Mouse (Mus musculus): ENCODE results near the gene Vapa. TPM values are rescaled to one million over a fixed set of nuclear protein-coding genes. Genes with fewer than 3 reads are reported as not detected.
"Not testable (repeated sequence)": the region's sequence is repeated elsewhere in the genome, so short reads cannot be mapped to it uniquely, and the experiment has no call there.

The Vapa gene
- polyA plus RNA-seq, 1 experiment from 2014 or later = 260 TPM

- Histone ChIP-seq H3K4me3 (ENCODE audit: low read depth, low read length) (no peak overlapping the region), H3K4me1 (ENCODE audit: control insufficient read depth, insufficient read depth, low read length) (no peaks in the 10 kb centered on the region; the same call in 1 of the 2 replicates), H3K27ac (replicated peaks; ENCODE audit: low read depth, low read length) (no peak overlapping the region), H3K9me3 (replicated peaks; ENCODE audit: control insufficient read depth, low read length) (no peaks in the 10 kb centered on the region), H3K4me2 (ENCODE audit: low read depth, low read length) (no peak overlapping the region), H3K36me3 (replicated peaks; ENCODE audit: control insufficient read depth, insufficient read depth, low read depth, low read length) (no peaks in the 10 kb centered on the region), H3K9ac (replicated peaks; ENCODE audit: low read length) (no peak overlapping the region), H3K27me3 (ENCODE audit: control insufficient read depth, insufficient read depth, low read length) (no peaks in the 10 kb centered on the region)
- DNase-seq (ENCODE audit: low spot score) (no peak), ATAC-seq (replicated peaks; ENCODE audit: insufficient number of reproducible peaks, low FRiP score, low TSS enrichment, low read depth) (no peak)
- WGBS = 73% methylated on average over 1 of the region's 1 CpGs
Measured at GRCm38 (mm10) chr17:65639144-65639543, 25.8 kb upstream of the Vapa start.

GRCm38 (mm10) chr17:65635715-65636360 lies 22.5 kb upstream of the Vapa start:
- Histone ChIP-seq H3K4me3 (ENCODE audit: low read depth, low read length) (no peak overlapping the region), H3K9ac (replicated peaks; ENCODE audit: low read length) (no peak overlapping the region), H3K4me1 (ENCODE audit: control insufficient read depth, insufficient read depth, low read length) (no peaks in the 10 kb centered on the region), H3K27ac (replicated peaks; ENCODE audit: low read depth, low read length) (no peak overlapping the region), H3K36me3 (replicated peaks; ENCODE audit: control insufficient read depth, insufficient read depth, low read depth, low read length) (no peaks in the 10 kb centered on the region), H3K9me3 (replicated peaks; ENCODE audit: control insufficient read depth, low read length) (no peaks in the 10 kb centered on the region), H3K27me3 (ENCODE audit: control insufficient read depth, insufficient read depth, low read length) (no peaks in the 10 kb centered on the region), H3K4me2 (ENCODE audit: low read depth, low read length) (no peak overlapping the region)
- 86% methylated on average over 14 of the region's 14 CpGs for WGBS
- ATAC-seq (replicated peaks; ENCODE audit: insufficient number of reproducible peaks, low FRiP score, low TSS enrichment, low read depth) (no peak), DNase-seq (ENCODE audit: low spot score) (no peak)

DNA sequence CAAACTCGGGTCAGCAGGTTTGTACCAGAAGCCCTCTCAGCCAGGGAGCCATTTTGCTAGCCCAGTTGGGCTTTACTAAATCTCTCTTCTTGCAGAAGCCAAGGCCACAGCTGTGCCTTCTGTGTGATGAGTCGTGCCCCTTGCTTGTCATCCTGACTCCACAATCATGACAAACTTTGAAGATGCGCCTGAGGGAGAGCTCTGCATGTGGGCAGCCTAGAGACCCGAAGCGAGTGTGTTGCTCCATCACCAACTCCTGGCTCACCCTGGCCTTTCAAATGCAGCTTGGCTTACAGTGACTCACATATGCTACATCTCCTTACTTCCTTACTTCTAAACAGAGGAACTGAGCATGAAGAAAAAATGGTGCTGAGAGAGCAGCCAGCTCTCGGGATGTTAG lies 16.6 kb upstream of the Vapa start:
- Histone ChIP-seq H3K27me3 (ENCODE audit: control insufficient read depth, insufficient read depth, low read length) (no peaks in the 10 kb centered on the region), H3K9ac (replicated peaks; ENCODE audit: low read length) (no peak overlapping the region), H3K4me3 (ENCODE audit: low read depth, low read length) (no peak overlapping the region), H3K4me2 (ENCODE audit: low read depth, low read length) (no peak overlapping the region), H3K4me1 (ENCODE audit: control insufficient read depth, insufficient read depth, low read length) (no peaks in the 10 kb centered on the region), H3K36me3 (replicated peaks; ENCODE audit: control insufficient read depth, insufficient read depth, low read depth, low read length) (no peaks in the 10 kb centered on the region), H3K9me3 (replicated peaks; ENCODE audit: control insufficient read depth, low read length) (no peaks in the 10 kb centered on the region), H3K27ac (replicated peaks; ENCODE audit: low read depth, low read length) (no peak overlapping the region)
- WGBS = 73% methylated on average over 6 of the region's 6 CpGs
- DNase-seq (ENCODE audit: low spot score) (no peak), ATAC-seq (replicated peaks; ENCODE audit: insufficient number of reproducible peaks, low FRiP score, low TSS enrichment, low read depth) (no peak)

GRCm38 (mm10) chr17:65628823-65629532 lies 15.6 kb upstream of the Vapa start:
- H3K4me1 ChIP-seq (ENCODE audit: control insufficient read depth, insufficient read depth, low read length); H3K27ac ChIP-seq (replicated peaks; ENCODE audit: low read depth, low read length); H3K9ac ChIP-seq (replicated peaks; ENCODE audit: low read length); H3K9me3 ChIP-seq (replicated peaks; ENCODE audit: control insufficient read depth, low read length); DNase-seq (ENCODE audit: low spot score); H3K4me3 ChIP-seq (ENCODE audit: low read depth, low read length); H3K36me3 ChIP-seq (replicated peaks; ENCODE audit: control insufficient read depth, insufficient read depth, low read depth, low read length); H3K27me3 ChIP-seq (ENCODE audit: control insufficient read depth, insufficient read depth, low read length); ATAC-seq (replicated peaks; ENCODE audit: insufficient number of reproducible peaks, low FRiP score, low TSS enrichment, low read depth); H3K4me2 ChIP-seq (ENCODE audit: low read depth, low read length): not testable (repeated sequence)
- 88% methylated on average over 13 of the region's 13 CpGs for WGBS

- ATAC-seq (replicated peaks; ENCODE audit: insufficient number of reproducible peaks, low FRiP score, low TSS enrichment, low read depth) (no peak), DNase-seq (ENCODE audit: low spot score) (no peak)
- no peaks in the 10 kb centered on the region for H3K27me3 ChIP-seq (ENCODE audit: control insufficient read depth, insufficient read depth, low read length)
- no peaks in the 10 kb centered on the region for H3K4me1 ChIP-seq (ENCODE audit: control insufficient read depth, insufficient read depth, low read length)
- WGBS = 90% methylated on average over 6 of the region's 6 CpGs
- H3K4me2 ChIP-seq (ENCODE audit: low read depth, low read length) = no peak overlapping the region
- H3K36me3 ChIP-seq (replicated peaks; ENCODE audit: control insufficient read depth, insufficient read depth, low read depth, low read length) = no peaks in the 10 kb centered on the region
- no peak overlapping the region for H3K4me3 ChIP-seq (ENCODE audit: low read depth, low read length)
- H3K9me3 ChIP-seq (replicated peaks; ENCODE audit: control insufficient read depth, low read length) = no peaks in the 10 kb centered on the region
- no peak overlapping the region for H3K9ac ChIP-seq (replicated peaks; ENCODE audit: low read length)
- H3K27ac ChIP-seq (replicated peaks; ENCODE audit: low read depth, low read length) = no peak overlapping the region
Measured at GRCm38 (mm10) chr17:65626301-65626700, 12.9 kb upstream of the Vapa start.

DNA sequence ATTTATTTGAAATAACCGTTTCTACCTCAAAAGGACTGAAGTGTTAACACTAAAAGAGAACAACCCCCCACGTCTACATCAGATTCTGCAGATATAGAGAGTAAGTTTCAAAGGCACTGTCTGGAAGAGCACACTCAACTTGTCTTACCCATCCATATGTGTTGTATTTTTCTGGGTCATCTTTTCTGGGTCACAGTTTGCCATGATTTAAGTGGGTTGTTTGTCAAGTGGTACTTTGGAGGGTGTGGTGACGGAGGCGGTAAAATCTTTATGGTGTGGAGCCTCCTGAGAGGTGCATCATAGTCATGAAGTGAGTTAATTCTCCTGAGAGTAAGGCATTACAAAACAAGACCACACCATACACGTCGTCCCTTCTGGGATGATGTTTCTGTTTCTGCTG lies 12.2 kb upstream of the Vapa start:
- Histone ChIP-seq H3K9me3 (replicated peaks; ENCODE audit: control insufficient read depth, low read length) (no peaks in the 10 kb centered on the region), H3K27me3 (ENCODE audit: control insufficient read depth, insufficient read depth, low read length) (no peaks in the 10 kb centered on the region), H3K9ac (replicated peaks; ENCODE audit: low read length) (no peak overlapping the region), H3K4me2 (ENCODE audit: low read depth, low read length) (no peak overlapping the region), H3K36me3 (replicated peaks; ENCODE audit: control insufficient read depth, insufficient read depth, low read depth, low read length) (no peaks in the 10 kb centered on the region), H3K27ac (replicated peaks; ENCODE audit: low read depth, low read length) (no peak overlapping the region), H3K4me3 (ENCODE audit: low read depth, low read length) (no peak overlapping the region), H3K4me1 (ENCODE audit: control insufficient read depth, insufficient read depth, low read length) (no peaks in the 10 kb centered on the region)
- ATAC-seq (replicated peaks; ENCODE audit: insufficient number of reproducible peaks, low FRiP score, low TSS enrichment, low read depth) (no peak), DNase-seq (ENCODE audit: low spot score) (no peak)
- WGBS = 84% methylated on average over 6 of the region's 6 CpGs

- H3K4me3 ChIP-seq (ENCODE audit: low read depth, low read length) = no peak overlapping the region
- no peaks in the 10 kb centered on the region for H3K27me3 ChIP-seq (ENCODE audit: control insufficient read depth, insufficient read depth, low read length)
- no peaks in the 10 kb centered on the region for H3K36me3 ChIP-seq (replicated peaks; ENCODE audit: control insufficient read depth, insufficient read depth, low read depth, low read length)
- H3K4me1 ChIP-seq (ENCODE audit: control insufficient read depth, insufficient read depth, low read length) = no peaks in the 10 kb centered on the region
- no peak overlapping the region for H3K27ac ChIP-seq (replicated peaks; ENCODE audit: low read depth, low read length)
- ATAC-seq (replicated peaks; ENCODE audit: insufficient number of reproducible peaks, low FRiP score, low TSS enrichment, low read depth) = no peak
- no peak overlapping the region for H3K9ac ChIP-seq (replicated peaks; ENCODE audit: low read length)
- no peak for DNase-seq (ENCODE audit: low spot score)
- H3K4me2 ChIP-seq (ENCODE audit: low read depth, low read length) = no peak overlapping the region
- H3K9me3 ChIP-seq (replicated peaks; ENCODE audit: control insufficient read depth, low read length) = no peaks in the 10 kb centered on the region
Measured at GRCm38 (mm10) chr17:65623130-65623529, 9.8 kb upstream of the Vapa start.

- no peak overlapping the region for H3K4me3 ChIP-seq (ENCODE audit: low read depth, low read length)
- H3K4me2 ChIP-seq (ENCODE audit: low read depth, low read length) = no peak overlapping the region
- H3K4me1 ChIP-seq (ENCODE audit: control insufficient read depth, insufficient read depth, low read length) = no peaks in the 10 kb centered on the region
- DNase-seq (ENCODE audit: low spot score) = no peak
- no peaks in the 10 kb centered on the region for H3K36me3 ChIP-seq (replicated peaks; ENCODE audit: control insufficient read depth, insufficient read depth, low read depth, low read length)
- WGBS = 96% methylated on average over 2 of the region's 2 CpGs
- no peak for ATAC-seq (replicated peaks; ENCODE audit: insufficient number of reproducible peaks, low FRiP score, low TSS enrichment, low read depth)
- H3K9me3 ChIP-seq (replicated peaks; ENCODE audit: control insufficient read depth, low read length) = no peaks in the 10 kb centered on the region
- H3K9ac ChIP-seq (replicated peaks; ENCODE audit: low read length) = no peak overlapping the region
- H3K27me3 ChIP-seq (ENCODE audit: control insufficient read depth, insufficient read depth, low read length) = no peaks in the 10 kb centered on the region
- H3K27ac ChIP-seq (replicated peaks; ENCODE audit: low read depth, low read length) = no peak overlapping the region
Measured at GRCm38 (mm10) chr17:65618431-65618830, 5.1 kb upstream of the Vapa start.

Data from embryonic facial prominence, embryonic 11.5 days (tissue).